Mouse (Mus musculus) cortical plate, adult 2 months (tissue): ENCODE results near the gene Elfn1. TPM values are rescaled to one million over a fixed set of nuclear protein-coding genes. Genes with fewer than 3 reads are reported as not detected.

Experiments used
- H3K27ac ChIP-seq: fragments of 200-500 bp; 2 replicates; pipeline ENCODE4 v1.5.1; 2012; ENCODE audit warnings: low read length, control low read depth, inconsistent platforms; ENCODE audit not compliant: insufficient read depth
- H3K4me1 ChIP-seq: fragments of 200-500 bp; 2 replicates; pipeline ENCODE4 v1.6.1; 2011; ENCODE audit warnings: low read length; ENCODE audit not compliant: control insufficient read depth, insufficient read depth
- H3K4me3 ChIP-seq: fragments of 200-500 bp; 2 replicates; pipeline ENCODE4 v1.5.1; 2011; ENCODE audit warnings: mild to moderate bottlenecking, low read length, control low read depth; ENCODE audit not compliant: insufficient read depth
- CTCF ChIP-seq: fragments of 200-500 bp; IDR thresholded peaks from 2 replicates; pipeline ENCODE4 v1.5.1; 2011; ENCODE audit warnings: mild to moderate bottlenecking, control low read depth, low read length; ENCODE audit not compliant: insufficient read depth; ENCODE audit errors: extremely low read depth
- POLR2A ChIP-seq: fragments of 200-500 bp; IDR thresholded peaks from 2 replicates; pipeline ENCODE4 v1.6.1; 2011; ENCODE audit warnings: mild to moderate bottlenecking, low read length, control low read depth; ENCODE audit not compliant: insufficient read depth; ENCODE audit errors: extremely low read depth
- polyA plus RNA-seq: library from polyadenylated mRNA; depleted of rRNA; stranded (reverse); fragments of >200 nt; gene quantifications from 2 replicates; pipeline ENCODE4 v1.2.3, GENCODE M21; 2012

Gene Elfn1
- polyA plus RNA-seq, 1 experiment, result 22.4 TPM

- no peak overlapping the region for H3K27ac ChIP-seq
- no peaks in the 10 kb centered on the region for H3K4me1 ChIP-seq
- H3K4me3 ChIP-seq, result peak overlapping the region; percentile 42
- TF ChIP-seq CTCF (no peak), POLR2A (no peak)
These were observed 2.2 kb downstream of the Elfn1 start for GRCm38 (mm10) chr5:139909710-139910550.

DNA sequence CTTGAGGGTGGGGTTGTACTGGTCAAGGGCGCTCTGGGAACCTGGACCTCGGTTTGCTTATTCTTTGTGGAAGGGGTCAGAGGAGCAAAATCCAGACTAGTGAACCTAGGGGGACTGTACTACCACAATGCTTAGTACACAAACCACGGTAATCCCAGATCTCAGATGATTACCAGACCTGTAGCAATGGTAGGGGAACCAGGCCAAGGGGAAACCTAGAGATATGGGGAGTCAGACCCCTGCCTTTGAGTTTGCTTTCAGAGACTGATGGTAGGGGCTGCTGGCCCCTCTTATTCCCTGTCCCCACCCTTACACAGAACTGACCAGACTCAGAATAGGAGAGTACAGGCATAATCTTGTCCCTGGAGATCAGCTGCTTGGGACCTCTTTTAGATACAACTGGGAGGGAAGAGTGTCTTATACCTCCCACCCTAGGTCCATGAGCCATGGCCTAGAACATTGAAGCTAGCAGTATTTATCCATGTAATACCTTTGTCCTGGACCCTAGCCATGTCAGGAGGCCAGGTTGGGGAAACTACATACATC, 3.1 kb downstream of the Elfn1 start:
- no peaks in the 10 kb centered on the region for H3K4me1 ChIP-seq
- peak overlapping the region; percentile 42; the same call in 1 of the 2 replicates for H3K4me3 ChIP-seq
- H3K27ac ChIP-seq, result no peak overlapping the region
- no peak for TF ChIP-seq POLR2A
- no peak for TF ChIP-seq CTCF

DNA sequence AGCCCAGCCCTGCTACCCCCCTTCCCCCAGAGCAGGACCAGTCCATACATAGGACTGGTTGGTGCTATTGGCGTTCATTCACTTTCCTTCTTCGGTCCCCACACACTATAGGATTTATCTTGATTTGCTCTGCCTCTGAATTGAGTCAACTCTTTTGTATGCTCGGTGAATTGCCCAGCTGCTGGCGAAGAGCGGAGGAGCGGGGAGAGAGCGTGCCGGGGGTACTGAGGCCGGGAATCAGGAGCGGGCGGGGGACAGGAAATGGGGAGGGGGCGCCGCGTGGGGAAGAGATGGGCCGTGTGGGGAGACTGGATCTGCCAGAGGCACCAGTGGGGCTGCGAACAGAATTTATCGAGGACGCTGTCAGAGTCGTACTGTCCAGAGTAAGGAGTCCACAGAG, 3.8 kb downstream of the Elfn1 start:
- TF ChIP-seq POLR2A (no peak), CTCF (no peak)
- H3K4me1 ChIP-seq, result no peaks in the 10 kb centered on the region
- H3K27ac ChIP-seq, result no peak overlapping the region
- peak overlapping the region; percentile 31; the same call in 1 of the 2 replicates for H3K4me3 ChIP-seq

GRCm38 (mm10) chr5:139912121-139912771, 4.5 kb downstream of the Elfn1 start:
- H3K27ac ChIP-seq, result no peak overlapping the region
- H3K4me3 ChIP-seq, result peak overlapping the region; percentile 31
- no peaks in the 10 kb centered on the region for H3K4me1 ChIP-seq
- no peak for TF ChIP-seq POLR2A
- no peak for TF ChIP-seq CTCF

- no peak for TF ChIP-seq POLR2A
- TF ChIP-seq CTCF, result no peak
- no peak overlapping the region for H3K4me3 ChIP-seq
These were observed 13.9 kb downstream of the Elfn1 start for GRCm38 (mm10) chr5:139921666-139922065.

DNA sequence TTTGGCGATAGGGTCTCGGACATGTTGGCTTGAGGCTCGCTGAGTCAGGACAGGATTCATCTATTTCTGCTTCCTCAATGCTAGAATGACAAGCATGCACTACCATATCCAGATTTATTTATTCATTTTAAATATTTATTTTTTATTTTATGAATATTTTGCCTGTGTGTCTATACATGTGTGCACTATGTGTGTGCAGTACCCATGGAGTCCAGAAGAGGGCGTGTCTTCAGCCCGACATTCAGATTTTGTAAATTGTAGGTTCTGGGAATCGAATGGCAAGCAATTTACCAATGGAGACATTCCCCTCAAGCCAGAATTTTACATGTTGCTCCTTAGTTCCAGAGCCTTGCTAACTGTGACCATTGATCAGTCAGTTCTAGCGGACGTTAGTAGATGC, 16.1 kb downstream of the Elfn1 start:
- no peak for TF ChIP-seq CTCF
- TF ChIP-seq POLR2A, result no peak
- Histone ChIP-seq H3K27ac (no peak overlapping the region), H3K4me3 (no peak overlapping the region), H3K4me1 (no peaks in the 10 kb centered on the region)

More at GRCm38 (mm10) chr5:139921666-139922065, 13.9 kb downstream of the Elfn1 start:
- Histone ChIP-seq H3K4me1 (no peaks in the 10 kb centered on the region), H3K27ac (no peak overlapping the region)

- no peak overlapping the region for H3K27ac ChIP-seq
- peaks cover 2% of the 10 kb centered on the region for H3K4me1 ChIP-seq
- no peak overlapping the region for H3K4me3 ChIP-seq
- TF ChIP-seq CTCF (no peak), POLR2A (no peak)
These were observed 22.4 kb downstream of the Elfn1 start for GRCm38 (mm10) chr5:139930102-139930501.

GRCm38 (mm10) chr5:139930927-139931351, 23.2 kb downstream of the Elfn1 start:
- H3K27ac ChIP-seq, result no peak overlapping the region
- no peak overlapping the region for H3K4me3 ChIP-seq
- H3K4me1 ChIP-seq, result peaks cover 2% of the 10 kb centered on the region
- no peak for TF ChIP-seq CTCF
- TF ChIP-seq POLR2A, result no peak

DNA sequence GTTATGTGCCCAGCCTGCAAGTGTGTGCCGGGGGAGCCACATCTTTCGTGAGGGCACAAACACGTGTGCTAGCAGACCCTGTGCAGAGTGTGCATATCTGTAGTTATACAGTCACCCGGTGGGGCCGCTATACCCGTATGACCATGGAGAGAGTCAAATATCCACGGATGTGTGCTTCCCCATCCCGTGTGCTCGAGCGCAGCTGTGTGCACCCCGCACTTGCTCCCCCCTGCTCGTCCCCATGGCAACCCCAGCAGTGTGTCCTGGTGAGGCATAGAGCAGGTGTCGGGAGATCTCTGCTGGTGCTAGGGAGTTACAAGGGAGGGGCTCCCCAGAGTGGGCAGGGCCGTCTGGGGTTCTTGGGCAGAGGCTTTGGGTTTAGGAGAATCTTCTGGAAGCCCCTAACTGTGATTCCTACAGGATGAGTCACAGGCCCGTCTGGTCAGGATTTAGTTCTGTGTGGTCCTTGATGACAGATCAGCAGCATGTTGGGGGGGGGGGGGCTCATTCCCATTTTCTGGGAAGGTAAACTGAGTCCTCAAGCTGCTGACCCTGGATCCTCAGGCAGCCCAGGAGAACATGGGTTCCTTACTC, 24.3 kb downstream of the Elfn1 start:
- H3K27ac ChIP-seq, result no peak overlapping the region
- no peak overlapping the region for H3K4me3 ChIP-seq
- TF ChIP-seq POLR2A, result no peak
- no peak for TF ChIP-seq CTCF

GRCm38 (mm10) chr5:139932595-139933271, 25.0 kb downstream of the Elfn1 start:
- Histone ChIP-seq H3K4me1 (peaks cover 2% of the 10 kb centered on the region), H3K27ac (no peak overlapping the region), H3K4me3 (no peak overlapping the region)
- no peak for TF ChIP-seq CTCF
- TF ChIP-seq POLR2A, result no peak

More for the DNA sequence above, 24.3 kb downstream of the Elfn1 start:
- peaks cover 2% of the 10 kb centered on the region for H3K4me1 ChIP-seq
